Mouse (Mus musculus) midbrain, embryonic 13.5 days (tissue): ENCODE results near the gene Lin54. TPM values are rescaled to one million over a fixed set of nuclear protein-coding genes. Genes with fewer than 3 reads are reported as not detected.
"Not testable (repeated sequence)": the region's sequence is repeated elsewhere in the genome, so short reads cannot be mapped to it uniquely, and the experiment has no call there.

Experiments used
- ATAC-seq: fragments of 200-750 bp; cut with Nextera tagmentation; 2 replicates; pipeline ENCODE4 v1.8.0; 2017; ENCODE audit warnings: mild to moderate bottlenecking, moderate TSS enrichment, moderate library complexity
- H3K27ac ChIP-seq: fragments of 300-500 bp; sonication (generic); 2 replicates; pipeline ENCODE4 v1.5.1; 2015; ENCODE audit warnings: inconsistent platforms, mild to moderate bottlenecking, moderate library complexity
- H3K27me3 ChIP-seq: fragments of 300-500 bp; sonication (generic); 2 replicates; pipeline ENCODE4 v1.6.1; 2015; ENCODE audit warnings: mild to moderate bottlenecking, inconsistent platforms
- H3K36me3 ChIP-seq: fragments of 300-500 bp; sonication (generic); 2 replicates; pipeline ENCODE4 v1.6.1; 2015; ENCODE audit warnings: mild to moderate bottlenecking, inconsistent platforms
- H3K4me1 ChIP-seq: fragments of 300-500 bp; sonication (generic); replicated peaks from 2 replicates; pipeline ENCODE4 v1.6.1; 2015; ENCODE audit warnings: inconsistent platforms
- H3K4me2 ChIP-seq: fragments of 300-500 bp; sonication (generic); replicated peaks from 2 replicates; pipeline ENCODE4 v1.6.1; 2015; ENCODE audit warnings: moderate library complexity, mild to moderate bottlenecking, inconsistent platforms
- H3K4me3 ChIP-seq: fragments of 300-500 bp; sonication (generic); replicated peaks from 2 replicates; pipeline ENCODE4 v1.5.1; 2015; ENCODE audit warnings: mild to moderate bottlenecking, inconsistent platforms
- H3K9ac ChIP-seq: fragments of 300-500 bp; sonication (generic); replicated peaks from 2 replicates; pipeline ENCODE4 v1.6.1; 2015; ENCODE audit warnings: mild to moderate bottlenecking, inconsistent platforms
- H3K9me3 ChIP-seq: fragments of 300-500 bp; sonication (generic); 2 replicates; pipeline ENCODE4 v1.6.1; 2016; ENCODE audit warnings: mild to moderate bottlenecking, inconsistent platforms
- WGBS: fragments of 180-500 bp; shearing (Covaris S2); methylation state at CpG from one replicate; pipeline ENCODE4 v1.1.7; 2015; 5-methylcytosine and 5-hydroxymethylcytosine counted together
- polyA plus RNA-seq: library from polyadenylated mRNA; unstranded; fragments of >200 nt; fragmentation: Nextera tagmentation; extraction: Ambion mirVana; gene quantifications from 2 replicates; pipeline ENCODE4 v1.2.1, GENCODE M21; 2015

Gene Lin54
- polyA plus RNA-seq, 1 experiment from 2014 or later, result 9.0 TPM

GRCm38 (mm10) chr5:100430076-100430390, 70.4 kb downstream of the Lin54 start:
- Histone ChIP-seq H3K4me1 (peaks cover 44% of the 10 kb centered on the region), H3K36me3 (peaks cover 30% of the 10 kb centered on the region), H3K9me3 (no peaks in the 10 kb centered on the region), H3K9ac (peak overlapping the region; percentile 83), H3K27me3 (no peaks in the 10 kb centered on the region), H3K4me3 (peak overlapping the region; percentile 67), H3K4me2 (peak overlapping the region; percentile 93), H3K27ac (peak overlapping the region; percentile 80)
- 4% methylated on average over 11 of the region's 11 CpGs for WGBS
- ATAC-seq, result no peak

DNA sequence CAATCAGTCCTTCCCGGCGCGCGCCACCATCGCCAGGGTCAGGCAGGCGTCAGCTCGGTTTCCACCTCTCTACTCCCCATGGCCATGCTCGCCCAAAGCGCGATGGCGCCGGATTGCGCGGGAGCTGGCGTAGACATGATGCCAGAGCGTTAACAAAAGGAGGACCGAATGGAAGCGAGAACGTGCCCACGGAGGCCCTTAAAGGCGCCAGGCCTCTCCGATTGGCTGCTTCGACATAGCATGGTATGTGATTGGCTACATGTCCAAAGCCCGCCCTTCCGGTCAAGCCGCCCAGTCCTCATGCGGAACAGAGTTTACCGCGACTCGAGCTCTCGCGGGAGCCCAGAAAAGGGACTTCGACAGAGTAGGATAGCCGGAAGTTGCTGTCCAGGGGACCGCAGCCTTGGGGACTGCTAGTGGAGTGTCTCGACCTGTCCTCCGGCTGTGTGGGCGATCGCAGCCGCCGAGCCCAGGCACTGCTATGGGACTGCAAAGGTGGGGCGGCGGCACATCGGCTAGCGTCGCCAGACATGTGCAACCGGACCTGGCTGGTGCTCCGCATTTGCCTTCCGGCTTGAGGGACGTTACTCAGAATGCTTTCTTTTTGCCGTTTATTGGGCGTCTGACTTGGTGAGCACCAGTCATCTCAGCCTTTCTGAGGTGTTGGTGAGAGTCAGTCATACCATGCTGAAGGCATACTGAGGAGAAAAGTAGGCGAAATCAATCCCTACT, 70.9 kb downstream of the Lin54 start:
- Histone ChIP-seq H3K27ac (peak overlapping the region; percentile 93), H3K4me3 (peak overlapping the region; percentile 67), H3K9ac (peak overlapping the region; percentile 88), H3K9me3 (no peaks in the 10 kb centered on the region), H3K4me2 (peak overlapping the region; percentile 93), H3K36me3 (peaks cover 35% of the 10 kb centered on the region), H3K27me3 (no peaks in the 10 kb centered on the region), H3K4me1 (peaks cover 49% of the 10 kb centered on the region)
- ATAC-seq, result peak; percentile 99
- WGBS, result under 1% methylated on average over 53 of the region's 53 CpGs

- Histone ChIP-seq H3K27ac (peak overlapping the region; percentile 93), H3K9me3 (no peaks in the 10 kb centered on the region), H3K4me3 (peak overlapping the region; percentile 67), H3K36me3 (peaks cover 42% of the 10 kb centered on the region), H3K9ac (peak overlapping the region; percentile 88), H3K4me2 (peak overlapping the region; percentile 93), H3K27me3 (no peaks in the 10 kb centered on the region), H3K4me1 (peaks cover 56% of the 10 kb centered on the region)
- under 1% methylated on average over 20 of the region's 20 CpGs for WGBS
- ATAC-seq, result no peak; the same call in 1 of the 2 replicates
These were observed 71.6 kb downstream of the Lin54 start for GRCm38 (mm10) chr5:100428734-100429343.

- peak overlapping the region; percentile 88 for H3K9ac ChIP-seq
- H3K4me3 ChIP-seq, result peak overlapping the region; percentile 67
- H3K36me3 ChIP-seq, result peaks cover 49% of the 10 kb centered on the region
- no peaks in the 10 kb centered on the region for H3K9me3 ChIP-seq
- H3K4me2 ChIP-seq, result peak overlapping the region; percentile 93
- 16% methylated on average over 5 of the region's 5 CpGs for WGBS
- H3K27me3 ChIP-seq, result no peaks in the 10 kb centered on the region
- 0 out of 2 replicates have a peak overlapping the region, but pooled peaks have one; percentile 0 for H3K27ac ChIP-seq
- peaks cover 63% of the 10 kb centered on the region for H3K4me1 ChIP-seq
- no peak for ATAC-seq
These were observed 72.3 kb downstream of the Lin54 start for GRCm38 (mm10) chr5:100428031-100428733.

DNA sequence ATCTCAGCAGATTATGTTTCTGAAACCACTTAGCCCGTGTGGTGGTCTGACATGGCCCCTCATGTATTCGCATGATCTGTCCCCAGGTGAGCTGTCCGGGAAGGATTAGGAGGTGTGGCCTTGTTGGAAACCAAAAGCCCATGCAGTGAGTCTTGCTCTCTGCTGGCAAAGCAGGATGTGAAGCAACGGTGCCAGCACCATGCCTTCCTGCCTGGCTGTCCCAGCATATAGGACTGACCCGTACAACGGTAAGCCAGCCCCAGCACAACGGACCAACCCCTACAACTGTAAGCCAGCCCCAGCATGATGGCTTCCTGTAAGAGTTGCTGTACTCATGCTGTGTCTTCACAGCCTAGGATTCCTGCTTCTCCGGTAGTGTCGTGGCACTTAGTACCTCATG, 73.2 kb downstream of the Lin54 start:
- 57% methylated on average over 9 of the region's 9 CpGs for WGBS
- Histone ChIP-seq H3K4me1 (peaks cover 72% of the 10 kb centered on the region), H3K9ac (peak overlapping the region; percentile 88), H3K4me3 (peak overlapping the region; percentile 67), H3K27me3 (no peaks in the 10 kb centered on the region), H3K4me2 (peak overlapping the region; percentile 93), H3K27ac (no peak overlapping the region), H3K36me3 (peaks cover 58% of the 10 kb centered on the region), H3K9me3 (no peaks in the 10 kb centered on the region)
- ATAC-seq, result no peak

DNA sequence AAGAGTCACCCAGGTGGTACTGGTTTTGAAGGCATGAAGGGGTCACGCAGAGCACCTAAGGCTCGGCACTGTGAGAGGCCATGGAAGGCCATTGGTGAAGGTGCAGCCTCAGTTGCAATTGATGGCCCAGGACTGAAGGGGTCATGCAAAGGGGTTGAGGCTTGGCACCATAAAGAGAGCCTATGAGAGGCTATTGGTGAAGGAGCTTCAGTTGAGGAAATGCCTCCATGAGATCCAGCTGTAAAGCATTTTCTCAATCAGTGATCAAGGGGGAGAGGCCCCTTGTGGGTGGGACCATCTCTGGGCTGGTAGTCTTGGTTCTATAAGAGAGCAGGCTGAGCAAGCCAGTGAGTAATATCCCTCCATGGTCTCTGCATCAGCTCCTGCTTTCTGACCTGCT, 74.6 kb downstream of the Lin54 start:
- WGBS, result 80% methylated on average over 2 of the region's 2 CpGs
- not testable (repeated sequence) for H3K27ac ChIP-seq, H3K27me3 ChIP-seq, H3K9ac ChIP-seq, H3K4me2 ChIP-seq, H3K9me3 ChIP-seq, ATAC-seq
- peaks cover 72% of the 10 kb centered on the region for H3K36me3 ChIP-seq
- H3K4me3 ChIP-seq, result 0 out of 2 replicates have a peak overlapping the region, but pooled peaks have one; percentile 67
- peaks cover 71% of the 10 kb centered on the region for H3K4me1 ChIP-seq

DNA sequence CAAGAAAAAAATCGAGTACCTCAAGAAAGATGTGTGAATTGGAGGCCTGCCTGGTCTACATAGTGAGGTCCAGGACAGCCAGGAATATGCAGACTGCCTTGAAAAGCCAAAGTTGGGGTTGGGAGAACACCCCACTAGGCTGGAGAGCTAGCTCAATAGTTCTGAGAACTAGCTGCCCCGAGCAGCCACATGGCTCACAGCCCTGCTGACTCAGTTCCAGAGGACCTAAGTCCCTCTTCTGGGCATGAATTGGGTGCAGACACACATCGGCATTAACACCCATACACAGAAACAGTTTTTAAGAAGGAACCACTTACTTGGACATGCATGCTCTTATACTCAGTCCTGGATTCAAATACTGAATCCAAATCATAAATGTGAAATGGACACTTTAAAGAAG, 76.2 kb downstream of the Lin54 start:
- H3K4me2 ChIP-seq, result peak overlapping the region; percentile 23; the same call in 1 of the 2 replicates
- peaks cover 86% of the 10 kb centered on the region for H3K36me3 ChIP-seq
- H3K27me3 ChIP-seq, result no peaks in the 10 kb centered on the region

GRCm38 (mm10) chr5:100423626-100424025, 76.8 kb downstream of the Lin54 start:
- Histone ChIP-seq H3K4me3 (no peak overlapping the region), H3K36me3 (peaks cover 93% of the 10 kb centered on the region), H3K9ac (0 out of 2 replicates have a peak overlapping the region, but pooled peaks have one; percentile 40), H3K27me3 (no peaks in the 10 kb centered on the region), H3K4me1 (peaks cover 61% of the 10 kb centered on the region), H3K4me2 (0 out of 2 replicates have a peak overlapping the region, but pooled peaks have one; percentile 23), H3K27ac (no peak overlapping the region), H3K9me3 (no peaks in the 10 kb centered on the region)
- ATAC-seq, result no peak
- WGBS, result 80% methylated on average over 7 of the region's 7 CpGs

More for the DNA sequence above, 76.2 kb downstream of the Lin54 start:
- ATAC-seq, result no peak
- Histone ChIP-seq H3K4me1 (peaks cover 61% of the 10 kb centered on the region), H3K9me3 (no peaks in the 10 kb centered on the region), H3K4me3 (0 out of 2 replicates have a peak overlapping the region, but pooled peaks have one; percentile 0), H3K9ac (peak overlapping the region; percentile 40; the same call in 1 of the 2 replicates), H3K27ac (no peak overlapping the region)
- 92% methylated on average over 3 of the region's 3 CpGs for WGBS

DNA sequence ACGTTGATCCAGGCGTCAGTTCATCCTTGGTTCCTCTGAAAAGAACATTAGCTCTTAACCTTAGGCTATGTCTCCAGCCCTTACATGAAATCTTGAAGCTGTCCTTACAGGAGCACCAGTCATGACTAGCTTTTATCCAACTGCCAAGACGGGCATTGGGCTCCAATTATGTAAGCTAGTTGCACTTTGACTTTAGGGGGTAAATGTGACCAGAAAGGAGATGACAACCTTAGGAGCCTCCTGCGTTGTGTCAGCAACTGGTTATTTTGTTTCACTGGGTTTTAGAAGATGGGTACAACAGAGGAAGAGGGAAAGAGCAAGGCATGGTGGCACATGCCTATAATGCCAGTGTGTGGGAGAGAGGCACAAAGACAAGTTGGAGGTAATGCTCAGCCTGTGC, 81.6 kb downstream of the Lin54 start:
- Histone ChIP-seq H3K4me2 (no peak overlapping the region), H3K9ac (no peak overlapping the region), H3K27me3 (no peaks in the 10 kb centered on the region), H3K9me3 (no peaks in the 10 kb centered on the region), H3K4me1 (peaks cover 43% of the 10 kb centered on the region), H3K4me3 (no peak overlapping the region), H3K36me3 (peaks cover 59% of the 10 kb centered on the region), H3K27ac (no peak overlapping the region)
- no peak for ATAC-seq
- 66% methylated on average over 4 of the region's 4 CpGs for WGBS

- peaks cover 40% of the 10 kb centered on the region for H3K4me1 ChIP-seq
- WGBS, result 82% methylated on average over 2 of the region's 2 CpGs
- no peaks in the 10 kb centered on the region for H3K9me3 ChIP-seq
- no peaks in the 10 kb centered on the region for H3K27me3 ChIP-seq
- ATAC-seq, result no peak
- no peak overlapping the region for H3K27ac ChIP-seq
- no peak overlapping the region for H3K4me2 ChIP-seq
- peaks cover 51% of the 10 kb centered on the region for H3K36me3 ChIP-seq
- no peak overlapping the region for H3K9ac ChIP-seq
- H3K4me3 ChIP-seq, result no peak overlapping the region
These were observed 82.4 kb downstream of the Lin54 start for GRCm38 (mm10) chr5:100418077-100418476.

DNA sequence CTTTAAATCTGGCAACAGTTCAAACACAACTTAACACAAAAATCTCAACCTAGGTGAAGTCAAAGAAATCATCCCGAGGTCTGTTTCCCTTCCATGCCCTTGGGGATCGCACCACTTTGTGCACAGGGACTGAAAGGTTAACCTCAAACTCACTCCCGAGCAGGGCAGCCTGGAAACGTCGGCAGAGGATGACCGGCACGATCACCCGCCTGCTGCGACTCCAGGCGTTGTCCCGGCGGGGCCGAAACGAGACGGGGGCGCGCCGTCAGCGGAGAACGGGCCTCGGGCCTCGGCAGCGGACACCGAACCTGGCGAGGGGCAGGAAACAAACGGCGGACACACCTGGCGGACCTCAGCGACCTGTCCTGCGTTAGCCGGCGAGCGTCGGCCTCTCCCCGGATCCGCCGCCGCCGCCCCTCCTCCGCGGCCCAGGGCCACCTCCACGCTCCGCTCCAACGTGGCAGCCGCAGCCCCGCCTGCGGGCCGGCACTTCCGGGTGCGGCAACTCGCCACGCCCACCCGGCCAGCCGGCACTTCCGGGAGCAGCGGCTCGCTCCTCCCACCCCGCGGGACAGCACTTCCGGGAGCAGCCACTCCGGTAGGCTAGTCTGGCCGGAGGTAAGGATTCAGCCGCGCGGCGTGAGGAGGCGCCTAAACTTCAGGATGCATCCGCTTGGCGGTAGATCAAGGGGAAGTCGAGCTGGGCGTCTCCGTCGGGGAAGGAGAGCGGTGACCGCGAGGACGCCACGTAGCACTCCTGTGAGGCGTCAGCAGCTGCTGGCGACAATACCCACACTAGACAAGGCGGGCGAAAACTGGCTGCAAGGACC, 84.5 kb downstream of the Lin54 start, which contains the start of gene Sec31a:
Gene Sec31a (minus strand): TSS at position 474 of the 830 bp plus-strand sequence.
- Histone ChIP-seq H3K9ac (peak within 1 kb of the TSS; percentile 86), H3K36me3 (peaks cover 30% of the 10 kb centered on the region), H3K4me3 (peak within 1 kb of the TSS; percentile 86), H3K4me2 (peak within 1 kb of the TSS; percentile 71), H3K4me1 (peaks cover 30% of the 10 kb centered on the region), H3K27me3 (no peaks in the 10 kb centered on the region), H3K9me3 (no peaks in the 10 kb centered on the region), H3K27ac (peak within 1 kb of the TSS; percentile 86)
- under 1% methylated on average over 67 of the region's 82 CpGs for WGBS
- peak; percentile 98 for ATAC-seq
